Mouse (Mus musculus) forebrain, embryonic 11.5 days (tissue): ENCODE results near the gene Taok2. TPM values are rescaled to one million over a fixed set of nuclear protein-coding genes. Genes with fewer than 3 reads are reported as not detected.
"Not testable (repeated sequence)": the region's sequence is repeated elsewhere in the genome, so short reads cannot be mapped to it uniquely, and the experiment has no call there.

Experiments
- ATAC-seq: fragments of 200-750 bp; cut with Nextera tagmentation; replicated peaks from 2 replicates; pipeline ENCODE4 v1.8.0; 2017; ENCODE audit warnings: moderate TSS enrichment; ENCODE audit not compliant: low FRiP score
- DNase-seq: peaks from one replicate; pipeline ENCODE4 v3.0.0-alpha.2; 2017; ENCODE audit warnings: low spot score
- H3K27ac ChIP-seq: fragments of 300-500 bp; sonication (generic); 2 replicates; pipeline ENCODE4 v1.5.1; 2014; ENCODE audit warnings: low read depth, low read length
- H3K27me3 ChIP-seq: fragments of 300-500 bp; sonication (generic); 2 replicates; pipeline ENCODE4 v1.6.1; 2014; ENCODE audit warnings: mild to moderate bottlenecking, low read length, mixed read lengths; ENCODE audit not compliant: control insufficient read depth, insufficient read depth
- H3K36me3 ChIP-seq: fragments of 300-500 bp; sonication (generic); 2 replicates; pipeline ENCODE4 v1.6.1; 2014; ENCODE audit warnings: mild to moderate bottlenecking, low read length, moderate library complexity, mixed read lengths; ENCODE audit not compliant: control insufficient read depth, insufficient read depth
- H3K4me1 ChIP-seq: fragments of 300-500 bp; sonication (generic); replicated peaks from 2 replicates; pipeline ENCODE4 v1.6.1; 2014; ENCODE audit warnings: low read length, mixed read lengths; ENCODE audit not compliant: control insufficient read depth, insufficient read depth
- H3K4me2 ChIP-seq: fragments of 300-500 bp; sonication (generic); 2 replicates; pipeline ENCODE4 v1.6.1; 2014; ENCODE audit warnings: low read depth, mild to moderate bottlenecking, low read length, moderate library complexity, mixed read lengths; ENCODE audit not compliant: severe bottlenecking
- H3K4me3 ChIP-seq: fragments of 300-500 bp; sonication (generic); 2 replicates; pipeline ENCODE4 v1.5.1; 2014; ENCODE audit warnings: low read depth, low read length
- H3K9ac ChIP-seq: fragments of 300-500 bp; sonication (generic); 2 replicates; pipeline ENCODE4 v1.6.1; 2014; ENCODE audit warnings: low read length
- H3K9me3 ChIP-seq: fragments of 300-500 bp; sonication (generic); 2 replicates; pipeline ENCODE4 v1.6.1; 2016; ENCODE audit warnings: low read length, mixed read lengths; ENCODE audit not compliant: control insufficient read depth
- WGBS: fragments of 180-500 bp; shearing (Covaris S2); extraction: QIAGEN DNeasy Blood & Tissue Kit; methylation state at CpG from one replicate; pipeline ENCODE4 v1.1.7; 2014; 5-methylcytosine and 5-hydroxymethylcytosine counted together
- polyA plus RNA-seq: library from polyadenylated mRNA; unstranded; fragments of >200 nt; fragmentation: Nextera tagmentation; extraction: Ambion mirVana; gene quantifications from 2 replicates; pipeline ENCODE4 v1.2.1, GENCODE M21; 2014

Gene Taok2
- polyA plus RNA-seq, 1 experiment from 2014 or later, result 43.4 TPM

DNA sequence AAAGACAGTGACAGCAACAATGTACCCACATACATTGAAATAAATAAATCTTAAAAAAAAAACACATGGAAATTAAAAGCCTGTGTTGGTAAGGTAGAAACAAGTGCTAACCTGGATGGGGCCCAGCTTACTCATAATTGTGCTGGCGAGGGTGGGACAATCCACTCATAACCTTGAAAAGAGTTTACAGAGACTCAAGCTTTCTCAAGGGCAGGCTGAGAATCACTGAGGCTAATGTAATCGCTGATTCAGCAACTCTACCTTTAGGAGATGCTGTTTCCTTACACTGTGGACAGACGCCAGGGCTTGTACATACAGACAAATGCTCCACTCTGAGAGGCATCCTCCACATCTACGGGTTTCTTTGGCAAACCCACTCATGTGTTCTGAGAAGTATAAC, 35.5 kb upstream of the Taok2 start:
- Histone ChIP-seq H3K9me3 (no peaks in the 10 kb centered on the region), H3K4me1 (no peaks in the 10 kb centered on the region), H3K36me3 (no peaks in the 10 kb centered on the region), H3K4me3 (no peak overlapping the region), H3K27me3 (no peaks in the 10 kb centered on the region), H3K9ac (no peak overlapping the region), H3K27ac (no peak overlapping the region), H3K4me2 (no peak overlapping the region)
- WGBS, result 89% methylated on average over 4 of the region's 4 CpGs
- ATAC-seq (no peak), DNase-seq (no peak)

DNA sequence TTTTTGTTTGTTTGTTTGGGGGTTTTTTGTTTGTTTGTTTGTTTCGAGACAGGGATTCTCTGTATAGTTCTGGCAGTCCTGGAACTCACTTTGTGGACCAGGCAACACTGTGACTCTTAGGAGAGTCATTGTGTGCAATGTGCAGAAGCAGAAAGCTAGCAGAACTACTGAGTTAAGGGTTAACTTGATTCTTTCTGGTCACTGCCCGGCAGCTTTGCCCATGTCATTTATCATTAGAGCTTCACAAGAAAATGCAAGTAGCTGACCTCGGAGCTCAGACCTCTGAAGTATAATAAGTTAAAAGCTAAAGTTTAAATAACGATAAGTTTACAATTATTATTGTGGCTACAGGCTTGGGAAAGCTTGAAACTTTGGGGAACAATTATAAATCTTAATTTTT, 33.9 kb upstream of the Taok2 start:
- not testable (repeated sequence) for H3K36me3 ChIP-seq, DNase-seq
- 54% methylated on average over 4 of the region's 4 CpGs for WGBS

DNA sequence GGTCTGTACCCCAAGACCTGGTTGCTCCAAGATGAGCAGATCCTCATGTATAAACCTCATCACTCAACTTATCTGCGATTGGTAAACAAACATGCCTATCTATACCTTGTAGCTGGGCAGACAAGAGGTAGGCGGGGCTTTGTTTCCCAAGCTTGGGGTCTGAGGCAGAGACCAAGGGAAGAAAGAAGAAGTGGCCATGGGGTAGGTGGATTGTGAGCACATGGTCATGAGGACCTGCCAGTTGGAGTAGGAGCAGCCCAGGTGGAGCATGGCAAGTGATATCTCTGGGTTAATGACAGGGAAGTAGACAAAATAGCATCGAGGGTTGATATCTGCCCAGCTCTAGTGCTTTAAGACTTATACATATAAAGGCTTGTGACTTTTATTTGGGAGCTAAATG, 30.3 kb upstream of the Taok2 start:
- Histone ChIP-seq H3K4me1 (no peaks in the 10 kb centered on the region), H3K27ac (no peak overlapping the region), H3K9ac (no peak overlapping the region), H3K4me2 (no peak overlapping the region), H3K4me3 (no peak overlapping the region), H3K9me3 (no peaks in the 10 kb centered on the region), H3K27me3 (no peaks in the 10 kb centered on the region), H3K36me3 (no peaks in the 10 kb centered on the region)
- ATAC-seq (no peak), DNase-seq (no peak)
- 87% methylated on average over 3 of the region's 3 CpGs for WGBS

More for the DNA sequence above, 33.9 kb upstream of the Taok2 start:
- not testable (repeated sequence) for H3K4me1 ChIP-seq, H3K9ac ChIP-seq, H3K9me3 ChIP-seq, H3K27me3 ChIP-seq, H3K4me2 ChIP-seq, H3K27ac ChIP-seq, H3K4me3 ChIP-seq, ATAC-seq

DNA sequence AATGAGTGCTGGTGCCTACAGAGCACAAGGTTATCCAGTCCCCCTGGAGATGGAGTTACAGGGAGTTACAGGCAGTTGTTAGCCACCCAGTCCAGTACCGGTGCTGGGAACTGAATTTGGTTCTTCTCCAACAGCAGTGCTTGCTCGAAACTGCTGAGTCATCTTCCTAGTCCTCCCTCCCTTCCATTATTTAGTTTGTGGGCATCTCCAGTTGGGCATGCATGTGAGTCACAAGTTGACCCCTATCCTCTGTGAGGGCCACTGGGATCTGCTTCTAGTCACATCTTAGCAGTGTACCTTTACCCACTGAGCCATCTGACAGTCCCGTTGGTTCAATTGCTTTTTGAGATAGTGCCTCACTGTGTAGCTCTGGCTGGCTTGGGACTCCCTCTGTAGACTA, 21.1 kb upstream of the Taok2 start:
- H3K36me3 ChIP-seq, result no peaks in the 10 kb centered on the region
- H3K27ac ChIP-seq, result no peak overlapping the region
- H3K9ac ChIP-seq, result no peak overlapping the region
- no peak overlapping the region for H3K4me2 ChIP-seq
- 80% methylated on average over 3 of the region's 3 CpGs for WGBS
- no peak overlapping the region for H3K4me3 ChIP-seq
- no peaks in the 10 kb centered on the region for H3K4me1 ChIP-seq
- H3K9me3 ChIP-seq, result no peaks in the 10 kb centered on the region
- DNase-seq (no peak), ATAC-seq (no peak)
- no peaks in the 10 kb centered on the region for H3K27me3 ChIP-seq

DNA sequence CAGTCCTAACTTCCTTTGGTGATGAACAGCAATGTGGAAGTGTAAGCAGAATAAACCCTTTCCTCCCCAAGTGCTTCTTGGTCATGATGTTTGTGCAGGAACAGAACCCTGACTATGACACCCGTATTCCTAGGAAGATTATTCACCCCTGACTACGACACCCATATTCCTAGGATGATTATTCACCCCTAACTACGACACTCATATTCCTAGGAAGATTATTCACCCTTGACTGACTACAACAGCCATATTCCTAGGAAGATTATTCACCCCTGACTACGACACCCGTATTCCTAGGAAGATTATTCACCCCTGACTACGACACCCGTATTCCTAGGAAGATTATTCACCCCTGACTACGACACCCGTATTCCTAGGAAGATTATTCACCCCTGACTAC, 15.3 kb upstream of the Taok2 start:
- H3K27me3 ChIP-seq, H3K4me2 ChIP-seq, ATAC-seq, H3K4me1 ChIP-seq, DNase-seq, H3K9me3 ChIP-seq, H3K36me3 ChIP-seq, H3K9ac ChIP-seq, H3K27ac ChIP-seq, H3K4me3 ChIP-seq: not testable (repeated sequence)
- WGBS, result 94% methylated on average over 7 of the region's 9 CpGs

DNA sequence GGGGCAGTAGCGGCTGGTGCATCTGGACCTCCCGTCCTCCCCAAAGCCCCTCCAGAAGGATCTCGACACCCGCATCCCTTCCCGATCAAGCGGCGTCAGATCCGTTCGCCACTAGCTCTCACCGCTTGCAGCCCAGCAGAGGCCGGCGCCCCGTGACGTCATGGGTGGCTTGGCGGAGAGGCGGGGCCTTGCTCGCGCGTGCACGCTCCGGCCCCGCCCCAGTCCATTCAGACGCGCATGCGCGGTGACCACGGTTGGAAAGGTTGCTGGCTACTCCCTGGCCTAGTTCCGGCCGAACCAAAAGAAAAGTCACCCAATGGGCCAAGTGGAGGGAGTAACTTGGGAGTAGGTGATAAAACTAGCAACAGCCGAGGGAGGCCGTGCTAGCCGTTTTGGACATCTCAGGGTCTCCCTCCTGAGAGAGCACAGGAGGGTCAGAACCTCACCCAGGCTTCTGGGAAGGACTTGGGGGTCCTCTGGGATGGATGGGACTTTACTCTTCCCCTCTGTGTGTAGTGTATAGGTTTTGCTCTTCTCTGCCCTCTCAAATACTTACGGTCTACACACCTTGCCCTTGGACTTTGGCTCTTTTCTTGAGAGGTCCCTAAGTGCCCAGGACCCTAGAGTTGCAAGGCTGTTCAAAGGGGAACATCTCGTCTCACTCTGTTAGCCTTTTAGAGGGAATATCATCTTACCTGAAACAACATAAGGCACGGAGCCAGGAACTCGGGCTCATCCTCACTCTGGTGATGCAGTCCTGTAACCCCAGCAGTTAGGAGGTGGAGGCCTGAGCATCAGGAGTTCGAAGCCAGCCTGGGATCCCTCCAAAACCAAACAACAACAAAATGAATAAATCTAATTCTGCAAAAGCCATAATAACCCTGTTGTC, 13.8 kb upstream of the Taok2 start:
- 0 out of 2 replicates have a peak overlapping the region, but pooled peaks have one; percentile 12 for H3K27ac ChIP-seq
- no peaks in the 10 kb centered on the region; the same call in 1 of the 2 replicates for H3K4me1 ChIP-seq
- peak overlapping the region; percentile 87 for H3K9ac ChIP-seq
- peak overlapping the region; percentile 58 for H3K4me3 ChIP-seq
- 12% methylated on average over 37 of the region's 37 CpGs for WGBS
- H3K4me2 ChIP-seq, result peak overlapping the region; percentile 60
- ATAC-seq (peak; percentile 94), DNase-seq (peak; percentile 99)
- no peaks in the 10 kb centered on the region for H3K36me3 ChIP-seq
- no peaks in the 10 kb centered on the region for H3K27me3 ChIP-seq
- no peaks in the 10 kb centered on the region for H3K9me3 ChIP-seq

DNA sequence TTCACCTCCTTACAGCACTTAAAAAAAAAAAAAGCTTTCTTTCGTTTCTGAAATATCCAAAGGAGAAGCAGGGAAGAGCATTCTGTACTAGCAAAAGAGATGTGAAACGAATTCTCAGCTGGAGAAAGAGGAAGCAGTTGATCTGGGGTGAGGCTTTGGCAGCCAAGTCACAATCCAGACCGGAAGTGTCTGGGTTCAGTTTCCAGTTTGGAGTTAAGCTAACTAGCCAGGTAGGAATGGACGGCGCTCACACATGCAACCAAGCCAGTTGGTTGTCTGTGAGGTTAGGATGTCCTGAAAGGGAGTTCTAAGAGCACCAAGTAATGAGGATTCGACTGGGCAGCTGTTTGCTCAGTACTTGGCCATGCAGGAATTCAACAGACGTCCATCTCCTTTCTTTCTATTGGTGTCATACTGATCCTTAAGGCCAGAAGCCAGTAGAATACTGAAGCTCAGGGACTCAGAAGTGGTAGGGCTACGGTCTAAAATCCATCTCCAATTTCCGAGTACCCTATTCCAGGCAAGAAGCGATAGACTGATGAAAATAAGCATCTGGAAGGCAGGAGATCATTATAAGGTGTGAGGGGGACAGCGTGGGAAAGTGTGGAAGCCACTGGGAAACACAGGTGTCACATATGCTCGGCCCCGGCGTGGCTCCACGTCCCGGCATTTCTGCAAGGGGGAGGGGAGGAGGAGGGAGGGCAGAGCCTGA, 13.0 kb upstream of the Taok2 start:
- Histone ChIP-seq H3K4me1 (no peaks in the 10 kb centered on the region; the same call in 1 of the 2 replicates), H3K27ac (0 out of 2 replicates have a peak overlapping the region, but pooled peaks have one; percentile 12), H3K9me3 (no peaks in the 10 kb centered on the region), H3K27me3 (no peaks in the 10 kb centered on the region), H3K4me3 (peak overlapping the region; percentile 58), H3K36me3 (no peaks in the 10 kb centered on the region), H3K9ac (peak overlapping the region; percentile 87), H3K4me2 (peak overlapping the region; percentile 60)
- DNase-seq, result no peak
- 0 out of 2 replicates have a peak, but pooled peaks have one; percentile 10 for ATAC-seq
- WGBS, result 21% methylated on average over 16 of the region's 16 CpGs

DNA sequence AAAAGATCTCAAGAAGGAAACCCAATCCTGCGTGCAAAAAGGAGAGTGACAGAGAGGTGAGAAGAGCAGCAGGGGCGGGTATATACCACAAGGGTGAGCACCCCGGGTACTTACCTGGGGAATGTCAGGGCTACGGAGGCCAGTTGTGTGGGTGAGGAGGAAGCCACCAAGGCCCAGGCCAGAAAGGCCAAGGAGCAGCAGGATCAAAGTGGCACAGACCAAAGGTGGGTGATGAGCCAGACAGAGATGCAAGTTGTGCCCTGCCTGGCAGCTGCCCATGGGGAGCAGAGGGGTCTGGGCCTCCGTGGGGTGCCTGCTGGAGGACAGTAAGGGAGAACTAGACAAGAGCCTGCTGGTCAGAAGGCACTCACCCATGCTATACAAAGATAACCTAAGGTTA, 12.4 kb upstream of the Taok2 start:
- DNase-seq, result no peak
- Histone ChIP-seq H3K9ac (peak overlapping the region; percentile 87; the same call in 1 of the 2 replicates), H3K27ac (no peak overlapping the region), H3K4me2 (no peak overlapping the region), H3K36me3 (no peaks in the 10 kb centered on the region), H3K4me1 (no peaks in the 10 kb centered on the region; the same call in 1 of the 2 replicates), H3K27me3 (no peaks in the 10 kb centered on the region), H3K9me3 (no peaks in the 10 kb centered on the region), H3K4me3 (no peak overlapping the region)
- WGBS, result 88% methylated on average over 5 of the region's 5 CpGs
- no peak for ATAC-seq
